16 mouse cellular contexts compared by ENCODE assay signal in the genomic region with DNA sequence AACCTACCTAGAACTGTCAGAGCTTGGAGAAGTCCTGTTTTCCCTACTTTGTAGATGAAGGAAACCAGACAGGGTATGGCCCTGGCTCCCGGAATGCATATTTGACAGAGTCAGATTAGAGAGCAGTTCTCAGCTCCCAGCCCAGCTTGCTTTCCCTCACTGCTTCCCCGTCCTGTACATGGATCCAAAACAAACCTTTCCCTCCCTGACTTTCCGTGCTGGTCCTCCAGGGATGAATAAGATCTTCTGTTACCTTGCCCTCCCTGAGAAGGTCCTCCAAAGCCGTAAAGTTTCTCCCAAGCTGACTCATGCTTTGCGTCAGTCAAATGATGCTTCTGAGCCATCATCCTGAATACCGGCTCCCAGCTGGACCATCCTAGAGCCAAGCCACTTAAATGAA.
DNase-seq lines count a peak whose midpoint lies in the region; ATAC-seq lines count a peak whose summit lies in the region.
"Had no signal": no experiment of that assay in that cellular context is flagged by ENCODE, and none has a peak within 500 bp of the region (broad histone marks: within the 10 kb centered on the region; RNA-seq: fewer than 3 reads in every experiment).

No protein-coding gene starts in this region.

- no peak overlapping the region for H3K4me2 ChIP-seq in kidney, embryonic 15.5 days
- H3K4me2 ChIP-seq in heart, embryonic 11.5 days = no peak overlapping the region

- H3K36me3 ChIP-seq in kidney, embryonic 15.5 days = no peaks in the 10 kb centered on the region
- no peaks in the 10 kb centered on the region for H3K36me3 ChIP-seq in heart, embryonic 11.5 days (ENCODE audit: control insufficient read depth, insufficient read depth, low read length)
- H3K36me3 ChIP-seq: hindbrain, embryonic 10.5 days had no signal

- no peak overlapping the region for H3K4me3 ChIP-seq in kidney, embryonic 15.5 days (replicated peaks)
- no peak overlapping the region for H3K4me3 ChIP-seq in heart, embryonic 11.5 days (ENCODE audit: low read depth, low read length)
- H3K4me3 ChIP-seq: hindbrain, embryonic 10.5 days had no signal

- WGBS in kidney, embryonic 15.5 days = 42% methylated on average over 6 of the region's 6 CpGs
- WGBS in heart, embryonic 11.5 days (ENCODE audit: insufficient replicate concordance) = 40% methylated on average over 6 of the region's 6 CpGs

- H3K4me1 ChIP-seq in kidney, embryonic 15.5 days = 0 out of 2 replicates have a peak, but pooled peaks cover 6% of the 10 kb centered on the region
- H3K4me1 ChIP-seq in heart, embryonic 11.5 days (ENCODE audit: control insufficient read depth, insufficient read depth, low read length) = no peaks in the 10 kb centered on the region; the same call in 1 of the 2 replicates
- H3K4me1 ChIP-seq: hindbrain, embryonic 10.5 days had no signal

- H3K9me3 ChIP-seq in kidney, embryonic 15.5 days (replicated peaks) = no peaks in the 10 kb centered on the region
- H3K9me3 ChIP-seq in heart, embryonic 11.5 days (replicated peaks; ENCODE audit: control insufficient read depth, low read length) = no peaks in the 10 kb centered on the region
- H3K9me3 ChIP-seq: hindbrain, embryonic 10.5 days had no signal

- 0 out of 2 replicates have a peak, but pooled peaks have one; percentile 40 for ATAC-seq in kidney, embryonic 15.5 days (replicated peaks; ENCODE audit: low FRiP score)
- 0 out of 2 replicates have a peak, but pooled peaks have one; percentile 42 for ATAC-seq in heart, embryonic 11.5 days (replicated peaks; ENCODE audit: insufficient number of reproducible peaks, low FRiP score, low TSS enrichment)
- ATAC-seq: activated CD4-positive, CD25-positive, alpha-beta regulatory T cell, adult 4 months; liver, postnatal 0 days had no signal

- DNase-seq in kidney, adult 9 months = no peak
- peak; percentile 44 for DNase-seq in heart, postnatal 4 days
- DNase-seq in B cell, adult 2 months = no peak
- no peak for DNase-seq in neural tube, embryonic 10.5 days (ENCODE audit: extremely low spot score, low spot score)
- no peak for DNase-seq in left cerebral cortex, adult 18-20 months (ENCODE audit: low spot score in 2 of 2)
- DNase-seq: adrenal gland, postnatal 36 days; cerebellum, adult 9-11 months; gastrocnemius, postnatal 10 days; kidney, postnatal 14 days; liver, postnatal 0 days; midbrain, embryonic 14.5 days; right cerebral cortex, postnatal 14 days had no signal

- H3K9ac ChIP-seq in kidney, embryonic 15.5 days = no peak overlapping the region
- no peak overlapping the region for H3K9ac ChIP-seq in heart, embryonic 11.5 days (ENCODE audit: low read depth, low read length)
- H3K9ac ChIP-seq: liver, postnatal 0 days had no signal

- H3K27ac ChIP-seq in kidney, embryonic 15.5 days = no peak overlapping the region
- H3K27ac ChIP-seq in heart, embryonic 11.5 days (ENCODE audit: low read depth, low read length) = no peak overlapping the region
- H3K27ac ChIP-seq: hindbrain, embryonic 10.5 days had no signal

- H3K27me3 ChIP-seq in kidney, embryonic 15.5 days = no peaks in the 10 kb centered on the region
- H3K27me3 ChIP-seq in heart, embryonic 11.5 days (ENCODE audit: control insufficient read depth, insufficient read depth, low read length) = no peaks in the 10 kb centered on the region
